Mouse (Mus musculus) kidney, adult 9 months (tissue): Measurements from ENCODE around the gene Psmg3.

Experiments used
- DNase-seq: peaks from one replicate; pipeline ENCODE4 v3.0.0; 2022

Gene Psmg3

GRCm38 (mm10) chr5:139813963-139814381, 12.7 kb downstream of the Psmg3 start:
- DNase-seq = peak; percentile 94

- peak; percentile 18 for DNase-seq
These were observed 13.6 kb downstream of the Psmg3 start for GRCm38 (mm10) chr5:139813126-139813490.

- DNase-seq = peak; percentile 16
These were observed 14.1 kb downstream of the Psmg3 start for GRCm38 (mm10) chr5:139812398-139813125.

- peak; percentile 57 for DNase-seq
These were observed 14.8 kb downstream of the Psmg3 start for GRCm38 (mm10) chr5:139811677-139812397.

- no peak for DNase-seq
These were observed 17.3 kb downstream of the Psmg3 start for GRCm38 (mm10) chr5:139809397-139809796.

GRCm38 (mm10) chr5:139805924-139806323, 20.8 kb downstream of the Psmg3 start:
- no peak for DNase-seq

- no peak for DNase-seq
These were observed 22.0 kb downstream of the Psmg3 start for GRCm38 (mm10) chr5:139804573-139805111.

- DNase-seq = no peak
These were observed 22.6 kb downstream of the Psmg3 start for GRCm38 (mm10) chr5:139804107-139804551.

GRCm38 (mm10) chr5:139803601-139804102, 23.0 kb downstream of the Psmg3 start:
- peak; percentile 92 for DNase-seq

GRCm38 (mm10) chr5:139803165-139803564, 23.5 kb downstream of the Psmg3 start:
- DNase-seq = peak; percentile 9

GRCm38 (mm10) chr5:139801880-139802279, 24.8 kb downstream of the Psmg3 start:
- no peak for DNase-seq

GRCm38 (mm10) chr5:139801231-139801630, 25.5 kb downstream of the Psmg3 start:
- DNase-seq = no peak

GRCm38 (mm10) chr5:139799801-139800590, 26.7 kb downstream of the Psmg3 start:
- DNase-seq = peak; percentile 13

GRCm38 (mm10) chr5:139799041-139799440, 27.6 kb downstream of the Psmg3 start:
- DNase-seq = no peak

GRCm38 (mm10) chr5:139798168-139798900, 28.4 kb downstream of the Psmg3 start:
- no peak for DNase-seq

GRCm38 (mm10) chr5:139797473-139798167, 29.1 kb downstream of the Psmg3 start:
- peak; percentile 93 for DNase-seq

- DNase-seq = peak; percentile 93
These were observed 29.8 kb downstream of the Psmg3 start for GRCm38 (mm10) chr5:139796900-139797299.

GRCm38 (mm10) chr5:139796001-139796620, 30.6 kb downstream of the Psmg3 start:
- no peak for DNase-seq

GRCm38 (mm10) chr5:139794938-139795337, 31.7 kb downstream of the Psmg3 start:
- DNase-seq = peak; percentile 42

GRCm38 (mm10) chr5:139794137-139794536, 32.5 kb downstream of the Psmg3 start:
- peak; percentile 41 for DNase-seq
